Mouse (Mus musculus) cerebellum, postnatal 4 days (tissue): ENCODE data around the gene Aldoart2.
"Not testable (repeated sequence)": the region's sequence is repeated elsewhere in the genome, so short reads cannot be mapped to it uniquely, and the experiment has no call there.

ENCODE experiments used
- DNase-seq, 2 experiments: peaks; one replicate each; pipeline ENCODE4 v3.0.0; 2022; ENCODE audit warnings: low spot score in 2 of 2, mixed read lengths in 1 of 2

Gene Aldoart2

GRCm38 (mm10) chr12:55565206-55565605 lies at the start of gene Aldoart2:
Gene Aldoart2 (plus strand): TSS chr12:55565239.
- no peak for DNase-seq

- peak; percentile 57 to 74 for DNase-seq
These were observed 46.8 kb upstream of the Aldoart2 start for GRCm38 (mm10) chr12:55518061-55518738.

DNA sequence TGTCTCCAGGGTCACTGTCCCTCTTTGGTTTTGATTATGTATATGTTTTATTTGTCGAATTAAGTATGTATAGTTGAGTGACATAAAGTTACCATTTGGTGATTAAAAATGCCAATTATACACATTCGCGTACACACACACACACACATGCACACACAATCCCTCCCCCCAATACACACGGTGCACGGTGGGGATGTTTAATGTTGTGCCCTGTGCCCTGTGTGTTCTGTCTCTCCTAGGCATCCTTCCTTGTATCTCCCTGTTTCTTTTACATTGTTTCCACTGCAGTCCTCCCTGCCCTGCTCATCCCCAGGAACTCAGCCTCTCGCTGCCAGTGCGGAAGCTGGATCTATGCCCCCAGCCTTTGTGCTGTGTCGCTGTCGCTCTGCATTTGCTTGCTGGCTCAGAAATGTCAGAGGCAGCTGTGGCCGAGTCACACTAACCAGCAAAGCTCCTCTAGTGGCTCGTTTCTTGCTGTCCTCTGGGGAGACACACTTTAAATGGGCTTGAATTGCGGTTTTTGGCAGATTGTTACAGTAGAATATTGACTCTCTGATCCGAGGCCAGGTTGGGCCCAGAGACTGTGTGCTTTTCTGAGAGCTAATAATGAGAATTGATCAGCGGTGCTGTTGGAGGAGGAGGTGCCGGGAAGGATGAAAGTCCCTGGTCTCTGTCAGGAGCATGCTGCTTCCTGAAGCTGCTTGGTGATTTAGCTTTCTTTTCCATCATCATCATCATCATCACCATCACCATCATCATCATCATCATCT lies 37.9 kb upstream of the Aldoart2 start:
- DNase-seq: peak in 1 of 2 experiments; percentile 44

GRCm38 (mm10) chr12:55536537-55537135 lies 28.4 kb upstream of the Aldoart2 start:
- no peak for DNase-seq

GRCm38 (mm10) chr12:55537742-55538141 lies 27.3 kb upstream of the Aldoart2 start:
- DNase-seq: no peak

DNA sequence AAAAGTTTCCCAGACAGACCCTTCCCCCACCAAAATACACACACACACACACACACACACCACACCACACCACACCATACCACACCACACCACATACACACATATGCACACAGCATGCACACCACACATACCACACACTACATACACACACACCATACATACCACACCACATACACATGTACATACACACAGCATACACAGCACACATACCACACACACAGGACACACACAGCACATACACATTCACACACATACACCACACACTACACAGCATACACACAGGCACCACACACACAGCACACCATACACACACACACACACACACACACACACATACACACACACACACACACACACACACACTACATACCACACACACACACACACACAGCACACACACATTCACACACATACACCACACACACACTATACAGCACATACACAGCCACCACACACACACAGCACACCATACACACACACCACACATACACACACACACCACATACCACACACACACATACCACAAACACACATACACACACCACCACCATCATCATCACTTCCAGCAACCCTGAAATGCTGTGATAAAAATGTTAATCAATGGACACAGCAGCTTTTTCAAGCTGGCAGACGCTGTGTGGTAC lies 26.6 kb upstream of the Aldoart2 start:
- DNase-seq: no peak

DNA sequence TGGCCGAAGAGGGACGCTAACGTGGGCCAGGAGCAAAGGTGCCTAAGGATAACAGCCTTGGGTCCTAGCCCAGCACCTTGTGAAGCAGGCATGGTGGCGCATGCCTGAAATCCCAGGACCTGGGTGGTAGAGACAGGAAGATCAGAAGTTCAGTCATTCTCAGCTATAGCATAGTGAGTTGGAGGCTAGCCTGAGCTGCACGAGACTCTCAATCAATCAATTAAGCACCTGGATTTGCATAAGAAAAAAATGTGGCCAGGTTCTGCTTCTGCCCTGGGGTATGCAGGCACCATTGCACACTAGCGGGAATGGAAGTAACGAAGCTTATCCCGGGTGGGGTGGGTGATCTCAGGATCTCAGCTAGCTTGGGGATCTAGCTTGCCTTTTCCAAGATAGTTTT lies 25.9 kb upstream of the Aldoart2 start:
- no peak for DNase-seq

DNA sequence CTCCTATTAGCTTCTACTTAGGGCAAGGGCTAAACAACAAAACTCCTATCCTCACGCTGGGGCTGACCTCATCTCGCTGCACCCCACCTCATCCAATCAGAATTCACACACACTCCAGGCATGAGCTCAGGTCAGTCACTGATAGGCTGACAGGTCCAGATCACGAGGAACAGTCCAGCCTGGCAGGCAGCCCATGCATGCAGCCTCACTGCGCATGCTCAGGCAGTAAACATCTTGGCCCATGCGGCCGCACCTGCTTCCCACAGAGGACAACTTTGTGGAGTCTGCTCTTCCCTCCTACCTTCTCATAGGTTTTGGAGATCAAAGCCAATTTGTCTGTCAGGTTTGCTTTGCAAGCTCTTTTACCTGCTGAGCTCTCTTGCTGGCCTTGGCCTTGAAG lies 10.1 kb upstream of the Aldoart2 start:
- not testable (repeated sequence) for DNase-seq

DNA sequence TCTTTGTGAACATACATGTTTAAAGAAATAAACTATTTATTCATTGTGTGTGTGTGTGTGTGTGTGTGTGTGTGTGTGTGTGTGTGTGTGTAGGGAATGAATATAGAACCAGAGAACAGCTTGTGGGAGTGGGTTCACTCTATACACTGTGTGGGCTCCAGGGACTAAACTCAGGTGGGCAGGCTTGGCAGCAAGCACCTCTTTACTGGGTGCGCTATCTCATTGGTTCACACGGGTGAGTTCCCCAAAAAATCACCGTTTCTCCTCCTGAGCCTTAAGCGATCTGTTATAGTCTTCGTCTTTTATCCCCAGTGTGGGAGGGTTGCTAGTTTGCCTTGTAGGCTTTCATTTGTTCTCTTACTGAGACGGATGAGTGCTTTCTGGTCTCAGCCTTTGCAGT lies 7.2 kb upstream of the Aldoart2 start:
- DNase-seq: no peak

- DNase-seq: no peak
These were observed 5.7 kb upstream of the Aldoart2 start for GRCm38 (mm10) chr12:55559184-55559855.

GRCm38 (mm10) chr12:55560025-55560690 lies 4.9 kb upstream of the Aldoart2 start:
- DNase-seq: no peak

DNA sequence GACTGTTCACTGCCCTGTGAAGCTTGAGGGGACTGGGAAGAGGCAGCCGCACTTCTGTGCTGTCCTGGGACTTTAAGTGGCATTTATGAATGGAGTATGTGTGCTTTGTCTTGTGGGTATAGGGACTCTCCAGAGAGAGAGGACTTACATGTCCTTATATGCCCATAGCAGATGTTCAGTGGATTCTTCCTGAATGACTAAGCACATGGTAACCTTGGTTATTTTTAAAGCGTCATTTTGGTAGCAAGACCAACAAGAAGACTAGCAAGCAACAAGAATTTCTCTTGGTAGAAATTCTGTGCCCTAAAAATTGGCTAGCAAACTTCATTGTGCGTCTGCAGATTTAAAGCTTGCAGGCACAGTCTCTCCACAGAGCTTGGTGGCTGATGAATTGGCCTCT lies 1.3 kb upstream of the Aldoart2 start:
- no peak for DNase-seq

DNA sequence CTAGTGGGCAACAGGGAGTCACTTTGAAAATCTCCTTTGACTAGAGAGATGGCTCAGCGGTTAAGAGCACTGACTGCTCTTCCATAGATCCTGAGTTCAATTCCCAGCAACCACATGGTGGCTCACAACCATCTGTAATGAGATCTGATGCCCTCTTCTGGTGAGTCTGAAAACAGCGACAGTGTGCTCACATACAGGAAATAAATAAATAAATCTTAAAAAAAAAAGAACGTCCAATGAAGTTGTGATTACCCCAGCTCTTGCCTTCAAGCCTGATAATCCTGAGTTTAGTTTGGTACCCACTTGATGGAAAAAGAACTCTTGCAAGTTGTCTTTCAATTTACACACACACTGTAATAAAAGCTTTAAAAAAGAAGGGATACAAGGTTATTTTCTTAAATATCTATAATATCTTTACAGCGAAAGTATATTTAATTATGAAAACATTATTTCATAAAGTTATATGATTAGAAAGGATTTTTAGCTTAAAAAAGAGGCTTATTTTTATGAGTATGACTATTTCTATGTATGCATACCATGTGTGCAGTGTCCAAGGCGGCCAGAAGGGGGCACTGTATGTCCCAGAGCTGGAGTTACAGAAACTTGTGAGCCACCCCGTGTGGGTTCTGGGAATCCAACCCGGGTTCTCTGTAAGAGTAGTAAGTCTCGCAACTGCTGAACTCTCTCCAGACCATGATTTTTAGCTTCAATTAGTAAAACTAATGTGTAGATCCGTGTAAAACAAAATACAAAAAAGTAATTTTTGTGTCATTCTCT lies 664 bp upstream of the Aldoart2 start:
- DNase-seq: no peak

- DNase-seq: no peak
These were observed 828 bp downstream of the Aldoart2 start for GRCm38 (mm10) chr12:55565867-55566266.

DNA sequence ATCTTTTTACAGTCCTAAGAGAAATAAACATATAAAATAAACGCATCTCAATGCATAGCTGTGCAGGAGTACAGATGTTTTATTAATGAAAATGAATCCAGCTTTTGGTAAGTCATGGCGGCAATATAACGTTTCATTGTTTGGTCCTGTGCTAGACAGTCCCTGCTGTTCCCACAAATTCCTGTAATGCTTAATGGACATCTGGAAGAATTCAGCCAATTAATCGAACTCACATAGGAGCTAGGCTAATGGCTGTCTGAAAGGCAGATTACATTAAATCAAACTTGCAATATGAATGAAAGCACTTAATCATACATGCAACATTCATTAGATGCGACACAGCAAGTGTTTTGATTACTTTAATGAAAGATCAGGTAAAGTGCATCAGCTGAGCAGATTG lies 1.8 kb downstream of the Aldoart2 start:
- DNase-seq: no peak

GRCm38 (mm10) chr12:55568466-55568865 lies 3.4 kb downstream of the Aldoart2 start:
- no peak for DNase-seq

- no peak for DNase-seq
These were observed 4.6 kb downstream of the Aldoart2 start for GRCm38 (mm10) chr12:55569676-55570075.

GRCm38 (mm10) chr12:55570646-55571045 lies 5.6 kb downstream of the Aldoart2 start:
- no peak for DNase-seq

DNA sequence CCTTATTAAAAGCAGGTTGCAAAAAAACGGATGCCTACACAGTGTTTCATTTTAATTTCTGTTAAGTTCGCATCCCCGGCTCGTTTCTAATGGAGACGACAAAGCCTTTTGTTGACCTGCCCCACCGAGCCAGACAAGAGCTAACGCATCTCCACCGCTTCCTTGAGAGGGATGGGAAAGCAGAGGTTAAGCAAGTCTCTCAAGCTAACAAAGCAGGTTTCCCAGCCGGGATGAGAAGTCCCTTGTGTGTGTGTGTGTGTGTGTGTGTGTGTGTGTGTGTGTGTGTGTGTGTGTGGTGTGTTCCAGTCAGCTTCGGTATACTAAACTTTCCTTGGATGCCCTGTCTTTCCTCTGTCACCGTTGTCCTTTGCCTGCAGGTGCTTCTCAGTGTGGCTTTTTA lies 6.1 kb downstream of the Aldoart2 start:
- no peak for DNase-seq

- no peak for DNase-seq
These were observed 6.6 kb downstream of the Aldoart2 start for GRCm38 (mm10) chr12:55571661-55572060.
